Mouse (Mus musculus) B cell, adult 67 days (primary cell): Measurements from ENCODE around the gene Cryl1. TPM values are rescaled to one million over a fixed set of nuclear protein-coding genes. Genes with fewer than 3 reads are reported as not detected.

Experiments used
- total RNA-seq, 2 experiments: library from RNA; stranded (reverse); gene quantifications; 4 replicates each; pipeline ENCODE4 v1.2.4; 2023

The Cryl1 gene
- total RNA-seq: 10 to 100 TPM; 11.1 to 14.2 TPM

GRCm38 (mm10) chr14:57398065-57398757, at the start of gene Cryl1:
Gene Cryl1 (minus strand): TSS chr14:57398529.

GRCm38 (mm10) chr14:57423432-57424211, 25.3 kb upstream of the Cryl1 start, which contains the start of gene Ift88:
Gene Ift88 (plus strand): TSS chr14:57424062.

Other genes with a start within 250 kb of the Cryl1 start
- 10 to 100 TPM in 1 of 2 experiments, 1 to 10 TPM in 1; 7.2 to 10.7 TPM for gene Ift88, start 25.5 kb upstream of the Cryl1 start, total RNA-seq
- not detected for gene Il17d, start 126.2 kb upstream of the Cryl1 start, total RNA-seq
- 10 to 100 TPM; 10.3 to 12.1 TPM for gene Eef1akmt1, start 173.1 kb upstream of the Cryl1 start, total RNA-seq